Mouse (Mus musculus): ENCODE measurements around the gene Pafah2. TPM values are rescaled to one million over a fixed set of nuclear protein-coding genes. Genes with fewer than 3 reads are reported as not detected.

Pafah2 gene
- polyA plus RNA-seq, 1 experiment = 96.9 TPM

DNA sequence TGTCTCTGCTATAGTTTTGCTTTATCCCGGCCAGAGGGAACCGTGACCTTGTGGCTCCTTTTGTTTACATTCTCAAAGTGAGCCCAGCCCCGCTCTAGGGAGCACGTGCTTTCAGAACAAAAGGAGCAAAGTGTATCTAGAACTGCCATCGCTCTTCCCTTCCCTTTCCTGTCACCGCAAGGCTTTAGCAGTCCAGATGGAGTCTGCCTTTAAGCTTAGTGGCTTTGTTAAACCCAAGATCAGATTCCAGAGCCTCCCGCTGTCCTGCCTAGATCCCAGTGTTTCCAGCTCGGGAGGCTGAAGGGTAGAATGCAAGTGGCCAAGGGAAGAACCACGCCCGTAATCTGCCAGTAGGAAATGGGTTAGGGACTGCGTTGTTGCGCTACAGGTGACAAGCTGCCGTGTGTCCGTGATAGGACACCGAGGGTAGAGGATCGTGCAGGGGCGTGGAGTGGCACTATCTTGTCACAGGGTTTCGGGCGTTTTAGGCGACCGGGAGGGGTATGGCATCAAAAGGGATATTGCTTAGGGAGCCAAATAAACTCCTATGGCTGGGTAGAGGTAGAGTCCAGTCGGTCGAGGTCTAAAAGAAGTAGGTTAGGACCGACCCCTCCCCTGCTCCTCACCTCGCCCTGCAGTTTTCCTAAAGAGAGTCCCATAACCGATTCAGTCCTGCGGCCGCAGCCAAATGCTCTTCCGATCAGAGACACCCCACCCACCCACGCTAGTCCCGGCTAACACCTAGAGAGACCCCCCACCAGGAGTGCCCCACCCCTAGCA, 71.5 kb downstream of the Pafah2 start:
- Histone ChIP-seq H3K27ac (ENCODE audit: insufficient read depth, low read depth, low read length) (no peak overlapping the region), H3K36me3 (ENCODE audit: control insufficient read depth, insufficient read depth, low read length) (no peaks in the 10 kb centered on the region), H3K4me1 (ENCODE audit: control insufficient read depth, insufficient read depth, low read length) (peaks cover 5% of the 10 kb centered on the region; the same call in 1 of the 2 replicates), H3K4me3 (ENCODE audit: insufficient read depth, low read depth, low read length) (peak overlapping the region; percentile 54), H3K27me3 (replicated peaks; ENCODE audit: control insufficient read depth, insufficient read depth, low read length) (no peaks in the 10 kb centered on the region)
- peak; percentile 44 for DNase-seq
- under 1% methylated on average over 31 of the region's 31 CpGs for WGBS
- TF ChIP-seq POLR2A (IDR thresholded peaks at IDR 0.05; ENCODE audit: low read depth, low read length) = no peak
- TF ChIP-seq CTCF (conservative IDR thresholded peaks at IDR 0.05; ENCODE audit: insufficient read depth, insufficient read length, low read depth, low read length) = no peak

DNA sequence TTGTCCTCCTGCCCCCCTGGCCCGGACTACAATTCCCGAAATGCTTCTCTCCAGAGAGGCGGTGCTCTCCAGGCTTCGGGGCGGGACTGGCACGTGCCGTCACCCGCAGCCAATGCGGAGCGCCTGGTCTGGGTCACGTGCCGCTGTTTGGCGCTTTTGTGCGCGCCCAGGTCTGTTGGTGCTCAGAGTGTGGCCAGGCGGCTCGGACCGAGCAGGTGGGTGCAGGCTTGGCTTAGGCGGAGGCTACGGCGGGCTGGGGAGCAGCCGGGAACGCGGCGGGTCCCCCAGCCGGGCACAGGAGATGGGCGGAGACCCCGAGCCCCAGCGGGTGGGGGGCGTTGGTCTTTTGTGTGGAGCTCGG, 72.1 kb downstream of the Pafah2 start, which contains the start of gene Stmn1:
Gene Stmn1, plus strand, starts transcription at position 106 of the 361 bp plus-strand sequence.
- Histone ChIP-seq H3K27me3 (replicated peaks; ENCODE audit: control insufficient read depth, insufficient read depth, low read length) (no peaks in the 10 kb centered on the region), H3K27ac (ENCODE audit: insufficient read depth, low read depth, low read length) (no peak within 1 kb of the TSS), H3K36me3 (ENCODE audit: control insufficient read depth, insufficient read depth, low read length) (no peaks in the 10 kb centered on the region), H3K4me1 (ENCODE audit: control insufficient read depth, insufficient read depth, low read length) (peaks cover 5% of the 10 kb centered on the region; the same call in 1 of the 2 replicates), H3K4me3 (ENCODE audit: insufficient read depth, low read depth, low read length) (peak within 1 kb of the TSS; percentile 71)
- TF ChIP-seq POLR2A (IDR thresholded peaks at IDR 0.05; ENCODE audit: low read depth, low read length) (peak; percentile 91), CTCF (conservative IDR thresholded peaks at IDR 0.05; ENCODE audit: insufficient read depth, insufficient read length, low read depth, low read length) (no peak)
- DNase-seq = peak; percentile 97
- 0% methylated on average over 29 of the region's 31 CpGs for WGBS

DNA sequence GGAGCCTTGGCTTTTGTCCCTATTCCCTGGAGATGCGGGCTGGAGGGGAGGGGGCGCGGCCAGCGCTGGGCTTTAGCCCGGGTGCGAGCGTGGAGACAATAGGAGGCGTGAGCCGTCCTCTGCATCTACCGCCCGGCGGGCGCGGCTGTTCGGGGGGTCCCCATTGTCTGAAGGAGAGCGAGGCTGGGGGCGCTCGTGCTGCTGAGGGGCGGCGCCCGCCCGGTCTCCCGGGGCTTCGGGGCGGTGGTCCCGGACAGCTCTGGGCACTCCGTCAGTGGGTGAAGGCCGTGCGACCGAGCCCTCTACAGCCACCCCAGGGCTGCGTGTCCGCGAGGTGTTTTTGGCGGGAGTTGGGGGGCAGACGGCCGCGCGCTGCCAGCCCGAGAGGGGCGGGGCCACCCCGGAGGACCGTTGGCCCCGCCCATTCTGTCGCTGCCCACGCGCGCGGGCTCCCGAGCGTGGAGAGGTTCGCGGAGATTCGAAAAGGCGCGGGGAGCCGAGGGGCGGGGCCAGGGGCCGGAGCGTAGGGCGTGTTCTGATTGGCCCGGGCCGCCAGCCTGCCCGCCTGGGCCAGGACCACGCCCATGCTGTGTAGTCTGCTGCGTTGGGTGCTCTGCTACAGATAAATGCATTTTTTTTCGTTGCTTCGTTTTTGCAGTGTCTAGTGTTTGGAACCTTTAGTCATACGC, 72.6 kb downstream of the Pafah2 start:
- DNase-seq = peak; percentile 96
- H3K27me3 ChIP-seq (replicated peaks; ENCODE audit: control insufficient read depth, insufficient read depth, low read length) = no peaks in the 10 kb centered on the region
- TF ChIP-seq POLR2A (IDR thresholded peaks at IDR 0.05; ENCODE audit: low read depth, low read length) = no peak
- no peak for TF ChIP-seq CTCF (conservative IDR thresholded peaks at IDR 0.05; ENCODE audit: insufficient read depth, insufficient read length, low read depth, low read length)
- no peak overlapping the region for H3K27ac ChIP-seq (ENCODE audit: insufficient read depth, low read depth, low read length)
- H3K4me1 ChIP-seq (ENCODE audit: control insufficient read depth, insufficient read depth, low read length) = peaks cover 5% of the 10 kb centered on the region; the same call in 1 of the 2 replicates
- WGBS = under 1% methylated on average over 65 of the region's 68 CpGs
- no peaks in the 10 kb centered on the region for H3K36me3 ChIP-seq (ENCODE audit: control insufficient read depth, insufficient read depth, low read length)
- peak overlapping the region; percentile 71 for H3K4me3 ChIP-seq (ENCODE audit: insufficient read depth, low read depth, low read length)

DNA sequence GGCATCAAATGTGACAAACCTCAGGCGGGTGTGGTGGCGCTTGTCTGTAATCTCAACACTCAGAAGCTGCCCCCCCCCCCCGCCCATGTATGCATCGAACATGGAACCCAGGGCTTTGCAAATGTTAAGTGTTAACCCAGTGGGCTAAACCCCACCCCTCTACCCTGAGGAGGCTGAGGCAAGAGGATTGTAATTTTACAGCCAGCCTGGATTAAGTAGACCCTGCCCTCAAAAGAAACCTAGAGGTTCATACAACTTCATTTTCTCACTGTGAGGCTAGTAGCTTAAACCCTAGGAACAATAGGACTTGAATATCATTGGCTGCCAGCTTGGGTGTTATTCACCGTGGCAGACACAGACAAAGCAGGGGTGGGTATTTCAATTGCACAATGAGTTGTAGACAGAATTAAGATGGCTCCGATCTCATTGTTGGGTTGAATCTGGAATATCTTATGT, 73.2 kb downstream of the Pafah2 start:
- Histone ChIP-seq H3K36me3 (ENCODE audit: control insufficient read depth, insufficient read depth, low read length) (no peaks in the 10 kb centered on the region), H3K27ac (ENCODE audit: insufficient read depth, low read depth, low read length) (no peak overlapping the region), H3K27me3 (replicated peaks; ENCODE audit: control insufficient read depth, insufficient read depth, low read length) (no peaks in the 10 kb centered on the region), H3K4me3 (ENCODE audit: insufficient read depth, low read depth, low read length) (no peak overlapping the region), H3K4me1 (ENCODE audit: control insufficient read depth, insufficient read depth, low read length) (peaks cover 5% of the 10 kb centered on the region; the same call in 1 of the 2 replicates)
- DNase-seq = no peak
- 16% methylated on average over 6 of the region's 6 CpGs for WGBS
- no peak for TF ChIP-seq POLR2A (IDR thresholded peaks at IDR 0.05; ENCODE audit: low read depth, low read length)
- TF ChIP-seq CTCF (conservative IDR thresholded peaks at IDR 0.05; ENCODE audit: insufficient read depth, insufficient read length, low read depth, low read length) = no peak

DNA sequence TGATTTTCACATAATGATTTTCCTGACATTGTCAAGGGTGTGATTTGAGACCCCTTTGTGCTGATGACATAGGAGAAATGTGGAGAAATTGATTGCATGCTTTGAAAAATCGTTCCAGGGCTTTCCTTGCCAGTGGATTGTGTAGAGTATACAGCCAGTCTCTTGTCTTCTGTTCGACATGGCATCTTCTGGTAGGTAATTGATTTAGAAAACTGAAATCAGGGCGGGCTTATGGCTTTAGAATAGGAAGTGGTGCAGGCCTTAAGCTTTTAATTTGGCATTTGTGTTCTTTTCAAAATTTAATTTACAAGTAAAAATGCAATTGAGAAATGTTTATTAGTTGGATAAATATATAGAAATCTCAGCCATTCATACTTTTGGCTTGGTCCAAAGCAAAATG, 73.9 kb downstream of the Pafah2 start:
- no peak for DNase-seq
- Histone ChIP-seq H3K27me3 (replicated peaks; ENCODE audit: control insufficient read depth, insufficient read depth, low read length) (no peaks in the 10 kb centered on the region), H3K4me1 (ENCODE audit: control insufficient read depth, insufficient read depth, low read length) (peaks cover 5% of the 10 kb centered on the region; the same call in 1 of the 2 replicates), H3K36me3 (ENCODE audit: control insufficient read depth, insufficient read depth, low read length) (no peaks in the 10 kb centered on the region), H3K27ac (ENCODE audit: insufficient read depth, low read depth, low read length) (no peak overlapping the region), H3K4me3 (ENCODE audit: insufficient read depth, low read depth, low read length) (no peak overlapping the region)
- 65% methylated on average over 3 of the region's 3 CpGs for WGBS
- TF ChIP-seq POLR2A (IDR thresholded peaks at IDR 0.05; ENCODE audit: low read depth, low read length) = no peak
- no peak for TF ChIP-seq CTCF (conservative IDR thresholded peaks at IDR 0.05; ENCODE audit: insufficient read depth, insufficient read length, low read depth, low read length)

DNA sequence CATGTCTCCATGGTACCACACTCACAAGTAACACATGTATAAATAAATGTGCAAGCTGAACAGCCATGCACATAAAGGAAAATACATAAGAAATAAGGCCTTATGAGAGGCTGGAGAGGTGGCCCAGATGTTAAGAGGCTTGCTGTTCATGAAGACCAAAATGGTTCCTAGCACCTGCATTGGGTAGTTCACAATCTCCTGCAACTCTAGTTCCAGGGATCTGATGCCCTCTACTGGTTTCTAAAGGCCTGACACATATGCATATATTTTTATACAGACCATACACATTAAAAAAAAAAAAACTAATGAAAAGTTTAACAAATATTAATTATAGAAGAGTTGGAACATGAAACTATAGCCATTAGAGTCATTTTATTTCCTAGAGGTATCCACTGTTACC, 75.3 kb downstream of the Pafah2 start:
- H3K4me3 ChIP-seq (ENCODE audit: insufficient read depth, low read depth, low read length) = no peak overlapping the region
- no peaks in the 10 kb centered on the region for H3K36me3 ChIP-seq (ENCODE audit: control insufficient read depth, insufficient read depth, low read length)
- DNase-seq = no peak
- no peak overlapping the region for H3K27ac ChIP-seq (ENCODE audit: insufficient read depth, low read depth, low read length)
- no peak for TF ChIP-seq POLR2A (IDR thresholded peaks at IDR 0.05; ENCODE audit: low read depth, low read length)
- TF ChIP-seq CTCF (conservative IDR thresholded peaks at IDR 0.05; ENCODE audit: insufficient read depth, insufficient read length, low read depth, low read length) = 0 out of 2 replicates have a peak, but pooled peaks have one; percentile 6
- H3K4me1 ChIP-seq (ENCODE audit: control insufficient read depth, insufficient read depth, low read length) = peaks cover 5% of the 10 kb centered on the region; the same call in 1 of the 2 replicates
- no peaks in the 10 kb centered on the region for H3K27me3 ChIP-seq (replicated peaks; ENCODE audit: control insufficient read depth, insufficient read depth, low read length)

DNA sequence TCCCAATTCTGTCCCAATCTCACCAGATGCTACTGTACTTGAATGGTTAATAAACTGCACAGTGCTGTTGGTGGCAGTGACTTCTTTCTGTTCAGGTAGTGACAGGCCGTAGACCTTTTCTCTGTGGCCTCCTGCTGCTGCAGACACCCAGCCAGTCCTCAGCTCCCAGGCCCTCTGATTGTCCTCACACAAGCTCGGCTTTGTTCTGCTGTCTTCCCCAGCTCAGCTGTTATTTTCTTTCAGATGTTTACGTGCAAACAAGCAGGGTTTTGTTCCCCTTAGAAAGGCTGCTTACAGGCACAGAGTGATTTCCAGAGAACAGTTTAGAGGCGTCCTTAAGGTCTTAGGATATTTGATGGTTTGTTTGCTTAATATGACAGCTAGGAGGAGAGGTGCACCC, 77.6 kb downstream of the Pafah2 start:
- H3K27me3 ChIP-seq (replicated peaks; ENCODE audit: control insufficient read depth, insufficient read depth, low read length) = no peaks in the 10 kb centered on the region
- no peak overlapping the region for H3K4me3 ChIP-seq (ENCODE audit: insufficient read depth, low read depth, low read length)
- H3K27ac ChIP-seq (ENCODE audit: insufficient read depth, low read depth, low read length) = no peak overlapping the region
- no peak for DNase-seq
- no peaks in the 10 kb centered on the region for H3K36me3 ChIP-seq (ENCODE audit: control insufficient read depth, insufficient read depth, low read length)
- WGBS = 89% methylated on average over 4 of the region's 4 CpGs
- H3K4me1 ChIP-seq (ENCODE audit: control insufficient read depth, insufficient read depth, low read length) = 0 out of 2 replicates have a peak, but pooled peaks cover 2% of the 10 kb centered on the region
- no peak for TF ChIP-seq CTCF (conservative IDR thresholded peaks at IDR 0.05; ENCODE audit: insufficient read depth, insufficient read length, low read depth, low read length)

Data from kidney, adult 2 months (tissue).